Mouse (Mus musculus): Measurements from ENCODE around the gene Csl.

Csl gene

GRCm38 (mm10) chr10:99759558-99759957 lies at the start of gene Csl:
Csl (minus strand) TSS chr10:99759658.
- DNase-seq = no peak

DNA sequence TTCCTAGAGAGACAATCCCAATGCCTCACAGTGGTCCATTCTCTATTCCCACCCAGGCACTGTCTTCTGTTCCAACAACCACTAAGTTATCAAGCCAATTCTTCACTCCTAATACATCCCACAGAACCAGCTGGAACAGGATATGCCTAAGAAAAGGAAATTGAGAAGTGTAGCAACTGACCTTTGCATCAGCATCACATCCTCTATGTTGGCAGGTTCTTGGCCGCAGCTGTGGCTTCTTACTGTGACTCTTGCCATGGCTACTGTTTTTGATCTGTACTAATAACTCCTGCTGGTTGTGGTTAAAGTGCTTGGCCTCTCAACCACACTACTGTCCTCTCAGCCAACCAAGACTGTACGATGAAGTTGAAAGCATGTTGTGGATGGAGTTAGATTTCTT lies 30.0 kb upstream of the Csl start:
- no peak for DNase-seq

- no peak for DNase-seq
These were observed 15.0 kb upstream of the Csl start for GRCm38 (mm10) chr10:99774228-99775120.

GRCm38 (mm10) chr10:99750146-99750545 lies 9.3 kb downstream of the Csl start:
- no peak for DNase-seq

DNA sequence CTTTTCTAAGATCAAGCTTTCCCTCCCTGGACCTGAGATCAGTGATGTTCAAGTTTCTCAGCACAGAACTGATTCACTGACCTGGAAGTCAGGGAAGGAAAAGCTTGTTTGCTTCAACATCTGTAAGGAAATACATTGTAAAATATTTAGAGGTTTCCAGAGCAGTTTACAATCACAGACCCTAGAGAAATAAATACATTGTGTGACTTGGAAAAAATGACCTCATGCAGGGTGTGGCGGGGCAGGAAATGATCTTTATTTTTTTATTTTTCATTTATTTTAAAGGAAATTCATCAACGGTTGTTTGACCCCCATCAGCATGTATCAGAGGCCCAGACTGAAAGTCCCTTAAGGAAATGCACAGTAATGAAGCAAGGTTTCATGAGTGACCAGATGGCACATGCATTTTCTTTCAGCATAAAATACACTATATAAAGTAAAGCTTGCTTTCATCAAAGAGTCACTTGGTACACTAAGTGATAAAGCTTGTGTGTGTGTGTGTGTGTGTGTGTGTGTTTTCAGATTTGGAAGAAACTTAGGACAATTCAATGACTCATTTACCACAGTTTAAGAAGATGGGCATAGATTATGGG lies 10.7 kb downstream of the Csl start:
- no peak for DNase-seq

DNA sequence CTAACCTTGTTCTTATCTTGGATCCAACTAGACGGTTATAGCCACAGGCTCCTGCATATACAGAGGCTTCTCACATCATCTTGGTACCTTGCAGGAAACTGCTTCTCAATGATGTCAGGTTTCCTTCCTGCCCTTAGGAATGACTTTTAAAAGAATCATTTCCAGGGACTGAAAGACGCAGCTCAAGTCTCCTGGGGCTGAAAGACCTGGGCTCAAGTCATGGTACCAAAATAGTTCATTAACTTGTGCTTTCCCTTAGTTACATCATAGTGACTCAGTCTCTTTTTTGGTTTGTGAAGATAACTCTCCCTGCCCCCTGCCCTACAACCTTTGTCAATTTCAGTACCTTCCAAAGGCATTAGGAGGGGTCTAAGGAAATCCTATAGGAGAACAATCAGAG lies 11.4 kb downstream of the Csl start:
- no peak for DNase-seq

GRCm38 (mm10) chr10:99741609-99742280 lies 17.7 kb downstream of the Csl start:
- no peak for DNase-seq

DNA sequence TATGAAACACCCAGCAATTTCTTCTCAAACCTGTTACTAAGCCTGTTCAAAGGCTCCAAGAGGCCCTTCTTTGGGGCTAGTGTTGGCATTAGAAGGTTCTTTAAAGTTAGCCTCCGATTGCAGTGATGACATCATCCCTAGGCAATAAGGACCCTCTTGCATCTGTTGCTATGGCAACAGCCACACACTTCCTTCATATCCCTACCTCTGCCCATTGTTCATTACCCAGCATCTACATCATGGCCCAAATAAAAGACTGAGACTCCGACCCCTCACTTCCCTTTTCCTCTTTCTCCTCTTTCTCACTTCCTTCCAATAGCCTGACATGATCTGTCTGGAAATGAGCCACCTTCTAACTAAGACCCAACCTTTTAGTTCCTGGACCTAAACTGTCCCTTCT lies 46.3 kb downstream of the Csl start:
- DNase-seq = no peak

- DNase-seq = no peak
These were observed 47.9 kb downstream of the Csl start for GRCm38 (mm10) chr10:99711567-99711966.
